ENCODE assay signal across 8 mouse cellular contexts in the genomic region with DNA sequence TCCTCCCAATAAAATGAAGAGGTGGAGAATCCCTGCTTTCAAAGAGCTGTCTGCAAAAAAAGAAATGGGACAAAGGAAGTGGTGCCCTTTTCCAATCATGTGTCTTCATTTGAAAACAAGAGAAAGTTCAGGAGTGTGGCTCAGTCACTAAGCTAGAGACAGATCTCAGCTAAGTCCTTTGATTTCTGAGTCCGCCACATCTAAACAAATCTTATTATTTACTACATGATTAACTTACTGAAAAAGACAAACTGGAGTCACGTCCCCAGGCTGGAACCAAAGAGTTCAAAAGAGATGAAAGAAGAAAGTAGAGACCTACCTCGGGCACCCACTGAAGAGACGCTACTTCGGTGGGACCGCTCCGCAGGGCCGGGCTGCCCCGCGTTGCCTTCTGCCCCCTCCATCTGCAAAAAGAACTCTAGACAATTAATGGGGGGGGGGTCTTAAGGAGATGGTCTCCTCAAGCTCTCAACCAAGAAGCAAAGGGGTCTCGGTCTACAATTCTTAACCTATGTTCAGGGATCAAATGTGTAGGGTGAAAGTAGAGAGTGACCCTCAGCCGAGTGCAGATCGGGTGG. TPM values are rescaled to one million over a fixed set of nuclear protein-coding genes. Genes with fewer than 3 reads are reported as not detected.
DNase-seq lines count a peak whose midpoint lies in the region; ATAC-seq and TF ChIP-seq lines count a peak whose summit lies in the region.

No protein-coding gene starts in this region.

- ATAC-seq in embryonic facial prominence, embryonic 13.5 days (ENCODE audit: insufficient number of reproducible peaks, insufficient read depth, low FRiP score, low TSS enrichment, low read depth) = no peak
- no peak for ATAC-seq in intestine, embryonic 16.5 days
- ATAC-seq in neural tube, embryonic 14.5 days (ENCODE audit: low read depth) = no peak
- no peak for ATAC-seq in activated CD4-positive, CD25-positive, alpha-beta regulatory T cell, adult 4 months

- H3K4me1 ChIP-seq in lung, adult 2 months (ENCODE audit: control insufficient read depth, insufficient read depth, low read length) = peaks cover 26% of the 10 kb centered on the region
- peaks cover 62% of the 10 kb centered on the region for H3K4me1 ChIP-seq in embryonic facial prominence, embryonic 13.5 days
- H3K4me1 ChIP-seq in intestine, embryonic 16.5 days (ENCODE audit: control insufficient read depth, insufficient read depth, low read length) = peaks cover 38% of the 10 kb centered on the region
- peaks cover 14% of the 10 kb centered on the region for H3K4me1 ChIP-seq in neural tube, embryonic 14.5 days (ENCODE audit: control insufficient read depth, insufficient read depth, low read length)

- no peak overlapping the region for H3K27ac ChIP-seq in embryonic facial prominence, embryonic 13.5 days
- no peak overlapping the region for H3K27ac ChIP-seq in intestine, embryonic 16.5 days (ENCODE audit: low read length)
- H3K27ac ChIP-seq in neural tube, embryonic 14.5 days (ENCODE audit: low read depth, low read length) = no peak overlapping the region

- no peaks in the 10 kb centered on the region for H3K27me3 ChIP-seq in embryonic facial prominence, embryonic 13.5 days
- no peaks in the 10 kb centered on the region for H3K27me3 ChIP-seq in intestine, embryonic 16.5 days (replicated peaks; ENCODE audit: control insufficient read depth, insufficient read depth, low read length)
- no peaks in the 10 kb centered on the region for H3K27me3 ChIP-seq in neural tube, embryonic 14.5 days (ENCODE audit: control insufficient read depth, insufficient read depth, low read length)

- TF ChIP-seq POLR2A in lung, adult 2 months (IDR thresholded peaks at IDR 0.05; ENCODE audit: borderline replicate concordance, extremely low read depth, low read depth, low read length) = no peak

- TF ChIP-seq CTCF in lung, adult 2 months (IDR thresholded peaks at IDR 0.05; ENCODE audit: insufficient read depth, low read length) = no peak

- H3K9ac ChIP-seq in embryonic facial prominence, embryonic 13.5 days = peak overlapping the region; percentile 89
- peak overlapping the region; percentile 90 for H3K9ac ChIP-seq in intestine, embryonic 16.5 days (ENCODE audit: low read depth, low read length)
- H3K9ac ChIP-seq in neural tube, embryonic 14.5 days (replicated peaks; ENCODE audit: low read depth, low read length) = peak overlapping the region; percentile 68; the same call in 1 of the 2 replicates

- H3K36me3 ChIP-seq in embryonic facial prominence, embryonic 13.5 days = peaks cover 21% of the 10 kb centered on the region
- H3K36me3 ChIP-seq in intestine, embryonic 16.5 days (ENCODE audit: control insufficient read depth, insufficient read depth, low read length) = no peaks in the 10 kb centered on the region
- H3K36me3 ChIP-seq in neural tube, embryonic 14.5 days (ENCODE audit: control insufficient read depth, insufficient read depth, low read length) = peaks cover 3% of the 10 kb centered on the region; the same call in 1 of the 2 replicates

- peak overlapping the region; percentile 88 for H3K4me2 ChIP-seq in embryonic facial prominence, embryonic 13.5 days
- peak overlapping the region; percentile 91 for H3K4me2 ChIP-seq in intestine, embryonic 16.5 days (ENCODE audit: low read depth, low read length)
- peak overlapping the region; percentile 95 for H3K4me2 ChIP-seq in neural tube, embryonic 14.5 days (ENCODE audit: low read depth, low read length)

- peak overlapping the region; percentile 94 for H3K4me3 ChIP-seq in lung, adult 2 months (replicated peaks; ENCODE audit: extremely low read depth, low read depth, low read length)
- H3K4me3 ChIP-seq in embryonic facial prominence, embryonic 13.5 days = peak overlapping the region; percentile 83
- H3K4me3 ChIP-seq in intestine, embryonic 16.5 days (ENCODE audit: low read length) = peak overlapping the region; percentile 81
- H3K4me3 ChIP-seq in neural tube, embryonic 14.5 days (ENCODE audit: low read depth, low read length) = peak overlapping the region; percentile 69

- 4% methylated on average over 13 of the region's 13 CpGs for WGBS in lung, adult 2 months
- WGBS in embryonic facial prominence, embryonic 13.5 days = 10% methylated on average over 13 of the region's 13 CpGs
- 7% methylated on average over 13 of the region's 13 CpGs for WGBS in intestine, embryonic 16.5 days
- 9% methylated on average over 13 of the region's 13 CpGs for WGBS in neural tube, embryonic 14.5 days

- no peak for DNase-seq in lung, adult 2 months
- DNase-seq in lung, postnatal 36 days = no peak
- no peak for DNase-seq in adrenal gland, postnatal 10 days
- DNase-seq in cerebellum, adult 11 months = no peak

- no peaks in the 10 kb centered on the region for H3K9me3 ChIP-seq in embryonic facial prominence, embryonic 13.5 days
- H3K9me3 ChIP-seq in intestine, embryonic 16.5 days (ENCODE audit: control insufficient read depth, low read length) = no peaks in the 10 kb centered on the region
- H3K9me3 ChIP-seq in neural tube, embryonic 14.5 days (ENCODE audit: control insufficient read depth, low read length) = no peaks in the 10 kb centered on the region

RNA-seq across cellular contexts. Expression of gene Frmd8, which starts 0.6 kb away (rescaled TPM):
- polyA plus RNA-seq in lung, adult 2 months (2012; rRNA removed) = 32.1 and 37.8 TPM in 2 replicates
- polyA plus RNA-seq in embryonic facial prominence, embryonic 13.5 days (2015; fragmentation: Nextera tagmentation; extraction: Ambion mirVana) = 30.6 and 34.0 TPM in 2 replicates
- polyA plus RNA-seq in intestine, embryonic 16.5 days (2015; fragmentation: Nextera tagmentation; extraction: Ambion mirVana) = 31.1 and 31.7 TPM in 2 replicates
- polyA plus RNA-seq in neural tube, embryonic 14.5 days (2014; fragmentation: Nextera tagmentation; extraction: Ambion mirVana) = 9.4 and 12.7 TPM in 2 replicates
- total RNA-seq in adrenal gland, postnatal 10 days (2021) = 10 to 100 TPM; 29.0 to 34.8 TPM
- 10 to 100 TPM; 70.6 to 78.6 TPM for polyA plus RNA-seq in activated CD4-positive, CD25-positive, alpha-beta regulatory T cell, adult 4 months (2017; shearing (Covaris generic))

RNA-seq across cellular contexts. Expression of gene Slc25a45, which starts 3.1 kb away (rescaled TPM):
- polyA plus RNA-seq in lung, adult 2 months (2012; rRNA removed) = 24.5 and 26.0 TPM in 2 replicates
- polyA plus RNA-seq in embryonic facial prominence, embryonic 13.5 days (2015; fragmentation: Nextera tagmentation; extraction: Ambion mirVana) = 3.1 and 4.5 TPM in 2 replicates
- 3.4 and 4.1 TPM in 2 replicates for polyA plus RNA-seq in intestine, embryonic 16.5 days (2015; fragmentation: Nextera tagmentation; extraction: Ambion mirVana)
- polyA plus RNA-seq in neural tube, embryonic 14.5 days (2014; fragmentation: Nextera tagmentation; extraction: Ambion mirVana) = 0.59 and 1.3 TPM in 2 replicates
- total RNA-seq in adrenal gland, postnatal 10 days (2021) = 10 to 100 TPM; 13.4 to 14.2 TPM
- 10 to 100 TPM; 43.3 to 60.2 TPM for polyA plus RNA-seq in activated CD4-positive, CD25-positive, alpha-beta regulatory T cell, adult 4 months (2017; shearing (Covaris generic))

RNA-seq across cellular contexts. Expression of gene Tigd3, which starts 19.5 kb away (rescaled TPM):
- polyA plus RNA-seq in lung, adult 2 months (2012; rRNA removed) = 1.1 and 1.2 TPM in 2 replicates
- polyA plus RNA-seq in embryonic facial prominence, embryonic 13.5 days (2015; fragmentation: Nextera tagmentation; extraction: Ambion mirVana) = 3.8 and 4.7 TPM in 2 replicates
- 1.5 and 1.7 TPM in 2 replicates for polyA plus RNA-seq in intestine, embryonic 16.5 days (2015; fragmentation: Nextera tagmentation; extraction: Ambion mirVana)
- polyA plus RNA-seq in neural tube, embryonic 14.5 days (2014; fragmentation: Nextera tagmentation; extraction: Ambion mirVana) = 11.4 and 12.8 TPM in 2 replicates
- 1 to 10 TPM; 1.6 to 1.9 TPM for total RNA-seq in adrenal gland, postnatal 10 days (2021)
- under 1 TPM; 0.29 to 0.58 TPM for polyA plus RNA-seq in activated CD4-positive, CD25-positive, alpha-beta regulatory T cell, adult 4 months (2017; shearing (Covaris generic))

RNA-seq across cellular contexts. Expression of gene Dpf2, which starts 38.3 kb away (rescaled TPM):
- 87.1 and 103 TPM in 2 replicates for polyA plus RNA-seq in lung, adult 2 months (2012; rRNA removed)
- polyA plus RNA-seq in embryonic facial prominence, embryonic 13.5 days (2015; fragmentation: Nextera tagmentation; extraction: Ambion mirVana) = 164 and 179 TPM in 2 replicates
- 109 and 119 TPM in 2 replicates for polyA plus RNA-seq in intestine, embryonic 16.5 days (2015; fragmentation: Nextera tagmentation; extraction: Ambion mirVana)
- polyA plus RNA-seq in neural tube, embryonic 14.5 days (2014; fragmentation: Nextera tagmentation; extraction: Ambion mirVana) = 85.3 and 102 TPM in 2 replicates
- total RNA-seq in adrenal gland, postnatal 10 days (2021) = 100 to 1,000 TPM; 105 to 119 TPM
- 100 to 1,000 TPM; 123 to 178 TPM for polyA plus RNA-seq in activated CD4-positive, CD25-positive, alpha-beta regulatory T cell, adult 4 months (2017; shearing (Covaris generic))

RNA-seq across cellular contexts. Expression of gene Cdc42ep2, which starts 50.1 kb away (rescaled TPM):
- polyA plus RNA-seq in lung, adult 2 months (2012; rRNA removed) = 22.2 and 24.1 TPM in 2 replicates
- 4.7 TPM in 2 replicates for polyA plus RNA-seq in embryonic facial prominence, embryonic 13.5 days (2015; fragmentation: Nextera tagmentation; extraction: Ambion mirVana)
- 14.7 and 15.1 TPM in 2 replicates for polyA plus RNA-seq in intestine, embryonic 16.5 days (2015; fragmentation: Nextera tagmentation; extraction: Ambion mirVana)
- 16.7 and 17.4 TPM in 2 replicates for polyA plus RNA-seq in neural tube, embryonic 14.5 days (2014; fragmentation: Nextera tagmentation; extraction: Ambion mirVana)
- total RNA-seq in adrenal gland, postnatal 10 days (2021) = 10 to 100 TPM; 10.8 to 11.2 TPM
- polyA plus RNA-seq in activated CD4-positive, CD25-positive, alpha-beta regulatory T cell, adult 4 months (2017; shearing (Covaris generic)) = under 1 TPM in 1 of 2 experiments, not detected in 1; 0.25 TPM
